Mouse (Mus musculus) adrenal gland, postnatal 25 days (tissue): ENCODE data around the gene Ythdc1. TPM values are rescaled to one million over a fixed set of nuclear protein-coding genes. Genes with fewer than 3 reads are reported as not detected.
"Not testable (repeated sequence)": the region's sequence is repeated elsewhere in the genome, so short reads cannot be mapped to it uniquely, and the experiment has no call there.

ENCODE experiments used
- DNase-seq: peaks from one replicate; pipeline ENCODE4 v3.0.0; 2021; ENCODE audit warnings: mixed read lengths
- long read RNA-seq: library from polyadenylated mRNA; stranded (forward); transcript quantifications from one replicate; pipeline ENCODE4 v2.0.0, GENCODE M21; 2021
- total RNA-seq: library from RNA; stranded (reverse); gene quantifications from 2 replicates; pipeline ENCODE4 v1.2.3, GENCODE M21; 2021

Gene Ythdc1
- total RNA-seq: 55.5 and 61.1 TPM in 2 replicates
- long read RNA-seq, transcript Ythdc1-203 (17 exons, 3,269 nt): major isoform, 6 of 30 reads
- long read RNA-seq, partial matches to known transcripts: 13 of 30 reads
- long read RNA-seq, other reads (novel, unspliced or antisense): 10 of 30 reads

- peak; percentile 95 for DNase-seq
These were observed at the start of gene Ythdc1 for GRCm38 (mm10) chr5:86803962-86804940. TSS of gene Ythdc1 (plus strand) at chr5:86804221.

DNA sequence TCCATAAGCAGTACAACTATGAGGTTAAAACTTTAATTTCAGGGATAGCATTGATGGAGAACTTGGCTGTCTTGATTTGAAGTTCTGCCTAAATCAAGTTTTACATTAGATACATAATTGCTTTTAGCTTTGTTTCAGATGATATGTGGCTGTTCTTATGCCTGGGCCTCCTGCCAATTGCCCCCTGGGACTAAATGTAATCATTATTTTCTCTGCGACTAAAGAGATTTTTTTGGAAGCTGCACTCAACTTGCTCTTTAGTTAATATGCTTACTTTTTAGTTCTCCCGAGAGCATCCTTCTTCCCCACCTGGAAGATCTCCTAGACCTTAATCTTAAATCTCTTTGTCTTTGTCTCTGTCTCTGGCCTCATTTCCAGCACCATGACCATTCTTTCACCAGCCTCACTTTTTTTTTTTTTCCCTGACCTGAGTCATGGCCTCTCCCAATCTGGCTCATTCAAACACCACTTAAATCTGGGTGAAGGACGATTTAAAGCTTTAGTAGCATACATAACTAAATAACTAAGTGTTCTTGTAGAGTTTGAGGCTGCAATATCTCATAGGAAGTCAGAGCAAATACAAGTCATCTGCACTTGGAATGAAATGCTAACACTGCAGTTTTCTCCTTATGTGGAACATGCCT lies 34.9 kb upstream of the Ythdc1 start:
- no peak for DNase-seq

DNA sequence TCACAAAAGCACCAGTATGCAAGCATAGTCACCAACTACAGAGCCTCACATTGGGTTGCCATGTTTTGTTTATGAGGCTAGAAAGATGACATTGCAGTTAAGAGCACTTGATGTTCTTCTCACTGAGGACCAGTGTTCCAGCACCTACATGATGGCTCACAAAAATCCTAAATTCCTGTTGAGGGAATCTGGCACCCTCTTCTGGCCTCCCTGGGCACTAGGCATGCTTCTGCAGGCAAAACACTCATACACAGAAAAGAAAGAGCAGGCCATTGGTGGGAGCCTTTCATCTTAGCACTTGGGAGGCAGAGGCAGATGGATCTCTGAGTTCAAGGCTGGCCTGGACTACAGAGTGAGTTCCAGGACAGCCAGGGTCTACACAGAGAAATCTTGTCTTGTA lies 33.0 kb upstream of the Ythdc1 start:
- DNase-seq: no peak

DNA sequence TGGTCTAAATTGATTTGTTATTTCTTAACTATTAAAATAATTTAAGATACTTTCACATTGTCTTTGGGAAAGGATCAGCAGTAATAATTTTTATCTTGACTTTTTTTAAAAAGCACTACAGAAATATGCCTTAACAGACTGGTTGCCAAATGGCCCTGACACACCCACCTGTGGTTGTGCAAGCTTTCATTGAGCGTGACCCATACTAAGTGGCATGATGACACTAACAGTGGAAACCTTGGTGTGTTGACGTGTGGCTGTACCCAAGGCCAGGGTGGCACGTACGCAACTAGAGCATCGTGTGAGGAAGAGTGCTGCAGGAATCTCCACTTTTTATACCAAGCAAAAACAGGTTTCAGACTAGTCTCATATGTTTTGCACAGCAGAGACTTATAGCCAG lies 27.1 kb upstream of the Ythdc1 start:
- peak; percentile 28 for DNase-seq

DNA sequence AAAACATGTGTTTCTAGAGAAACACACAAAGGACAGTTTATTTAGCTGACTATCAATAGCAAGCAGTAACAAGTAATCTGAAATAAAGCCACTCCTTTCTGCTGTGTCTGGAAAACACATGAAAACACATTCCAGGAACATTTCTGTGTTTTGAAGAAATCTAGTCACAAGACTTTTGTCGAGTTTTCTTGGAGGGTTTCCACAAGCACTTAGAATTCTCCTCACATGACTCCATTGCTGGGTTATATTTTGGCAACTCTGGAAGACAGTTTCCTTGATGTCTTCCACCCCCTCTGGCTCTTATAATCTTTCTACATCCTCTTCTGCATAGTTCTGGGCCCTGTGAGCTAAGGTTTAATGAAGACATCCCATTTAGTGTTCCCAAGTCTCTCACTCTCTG lies 25.6 kb upstream of the Ythdc1 start:
- no peak for DNase-seq

- no peak for DNase-seq
These were observed 21.0 kb upstream of the Ythdc1 start for GRCm38 (mm10) chr5:86783059-86783458.

DNA sequence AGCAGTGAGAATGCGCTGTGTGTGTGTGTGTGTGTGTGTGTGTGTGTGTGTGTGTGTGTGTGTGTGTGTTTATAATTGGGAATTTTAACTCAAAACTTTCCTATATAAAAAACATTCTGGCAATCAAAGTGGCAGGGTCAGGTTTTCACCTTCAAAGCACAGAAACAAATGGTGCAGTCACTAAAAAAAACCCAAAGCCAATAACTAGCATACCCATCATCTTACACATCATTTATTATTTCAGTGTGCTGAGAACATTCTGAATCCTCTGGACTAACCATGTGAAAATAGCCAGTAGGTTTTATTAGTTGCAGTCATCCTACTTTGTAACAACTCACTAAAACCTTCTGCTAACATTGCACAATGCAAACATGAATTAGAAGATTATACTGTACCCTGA lies 19.8 kb upstream of the Ythdc1 start:
- DNase-seq: no peak

DNA sequence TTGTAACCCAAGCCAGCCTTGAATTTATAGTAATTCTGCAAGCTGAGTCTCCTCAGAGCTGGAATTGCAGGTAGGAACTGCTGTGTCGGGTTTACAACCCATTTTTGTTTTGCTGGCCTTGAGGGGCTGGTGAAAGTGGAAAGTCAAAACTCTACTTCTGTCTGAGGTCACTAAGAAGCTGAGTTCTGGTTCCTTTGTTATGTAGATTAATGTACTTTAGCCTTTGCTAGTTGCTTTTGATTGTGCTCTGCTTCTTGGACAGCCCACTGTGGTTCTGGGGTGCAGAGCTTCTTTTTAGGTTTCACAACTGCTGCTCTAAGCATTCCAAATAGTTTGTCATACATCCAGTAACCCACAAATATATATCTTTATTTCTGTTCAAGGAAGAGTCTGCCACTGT lies 17.2 kb upstream of the Ythdc1 start:
- DNase-seq: no peak

- no peak for DNase-seq
These were observed 14.1 kb upstream of the Ythdc1 start for GRCm38 (mm10) chr5:86789954-86790353.

GRCm38 (mm10) chr5:86792249-86792648 lies 11.8 kb upstream of the Ythdc1 start:
- no peak for DNase-seq

- no peak for DNase-seq
These were observed 11.2 kb upstream of the Ythdc1 start for GRCm38 (mm10) chr5:86792807-86793206.

GRCm38 (mm10) chr5:86816795-86817194 lies 12.8 kb downstream of the Ythdc1 start:
- no peak for DNase-seq

- DNase-seq: not testable (repeated sequence)
These were observed 32.4 kb downstream of the Ythdc1 start for GRCm38 (mm10) chr5:86836378-86836777.

DNA sequence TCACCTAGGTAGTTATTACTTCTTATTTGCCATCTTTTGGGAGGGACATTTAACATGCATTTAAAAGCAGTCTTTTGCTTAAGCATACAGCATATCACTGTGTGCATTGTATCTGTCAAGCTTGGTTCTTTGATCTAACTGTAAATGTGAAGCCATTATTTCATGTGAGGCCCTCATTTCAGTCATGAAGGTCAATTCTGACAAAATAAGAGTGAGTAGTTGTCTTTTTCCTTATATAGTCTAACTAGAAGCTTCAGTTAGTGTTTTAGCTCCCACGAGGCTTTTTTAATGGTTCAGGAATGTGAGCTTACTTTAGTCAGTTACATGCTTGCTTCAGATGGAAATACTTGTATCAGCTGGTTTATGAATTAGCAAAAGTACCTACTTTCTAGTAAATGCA lies 34.1 kb downstream of the Ythdc1 start:
- no peak for DNase-seq

- no peak for DNase-seq
These were observed 35.5 kb downstream of the Ythdc1 start for GRCm38 (mm10) chr5:86839472-86839871.

GRCm38 (mm10) chr5:86840207-86840606 lies 36.2 kb downstream of the Ythdc1 start:
- no peak for DNase-seq

- DNase-seq: not testable (repeated sequence)
These were observed 37.2 kb downstream of the Ythdc1 start for GRCm38 (mm10) chr5:86841261-86841660.

- no peak for DNase-seq
These were observed 46.1 kb downstream of the Ythdc1 start for GRCm38 (mm10) chr5:86850104-86850503.

DNA sequence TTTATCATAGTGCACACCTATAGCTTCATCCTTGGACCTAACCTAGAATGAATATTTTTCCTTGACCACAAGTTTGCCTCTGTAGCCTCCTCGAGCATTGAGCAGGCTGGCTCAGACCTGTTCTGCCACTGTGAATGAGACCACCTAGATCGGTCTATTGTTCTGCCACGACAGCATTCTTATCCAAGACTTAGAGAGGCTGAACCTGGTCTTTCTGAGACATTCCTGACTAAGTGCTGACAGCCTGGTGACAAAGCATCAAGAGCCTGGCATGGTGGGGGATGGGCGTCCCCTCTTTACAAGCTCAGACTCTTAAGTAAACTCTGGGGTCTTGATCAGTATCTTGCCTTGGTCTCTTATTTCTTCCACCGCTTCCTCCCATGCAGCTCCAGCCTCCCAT lies 47.6 kb downstream of the Ythdc1 start:
- DNase-seq: no peak

DNA sequence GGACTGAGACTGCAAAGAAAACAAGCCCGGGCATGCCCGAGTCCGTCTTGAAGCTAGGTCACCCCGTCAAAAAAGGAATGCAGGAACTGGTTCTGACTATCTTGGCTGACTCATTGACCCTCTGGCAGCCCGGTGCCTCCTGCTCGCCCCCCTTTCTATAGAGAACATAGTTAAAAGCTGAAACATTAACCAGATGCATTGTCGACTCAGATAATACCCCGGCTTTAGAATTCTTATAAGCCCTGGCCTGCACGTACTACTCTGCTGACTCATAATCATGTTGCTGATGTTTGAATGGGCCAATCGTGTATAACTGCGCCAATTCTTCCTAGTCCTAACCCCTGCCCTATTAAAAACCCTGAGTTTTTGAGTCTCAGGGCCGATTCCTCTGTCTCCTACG lies 52.5 kb downstream of the Ythdc1 start:
- not testable (repeated sequence) for DNase-seq

GRCm38 (mm10) chr5:86857682-86858081 lies 53.7 kb downstream of the Ythdc1 start:
- DNase-seq: no peak

DNA sequence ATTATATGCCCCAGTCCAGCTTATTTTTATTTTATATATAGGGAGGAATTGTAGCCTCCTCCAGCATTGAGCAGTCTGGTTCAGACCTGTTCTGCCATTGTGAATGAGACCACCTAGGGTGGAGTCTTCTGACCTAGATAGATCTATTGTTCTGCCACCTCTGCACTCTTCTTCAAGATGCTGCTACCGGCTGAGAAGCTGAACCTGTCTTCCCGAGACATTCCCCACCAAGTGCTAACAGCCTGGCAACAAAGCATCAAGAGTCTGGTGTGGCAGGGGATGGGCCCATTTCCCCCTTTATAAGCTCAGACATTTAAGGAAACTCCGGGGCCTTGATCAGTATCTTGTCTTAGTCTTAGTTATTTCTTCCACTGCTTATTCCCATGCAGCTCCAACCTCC lies 54.3 kb downstream of the Ythdc1 start:
- no peak for DNase-seq

GRCm38 (mm10) chr5:86871877-86872276 lies 67.9 kb downstream of the Ythdc1 start:
- DNase-seq: no peak
